Mouse (Mus musculus) forebrain, embryonic 13.5 days (tissue): ENCODE results near the gene Cep135. TPM values are rescaled to one million over a fixed set of nuclear protein-coding genes. Genes with fewer than 3 reads are reported as not detected.

Experiments
- ATAC-seq: fragments of 200-750 bp; cut with Nextera tagmentation; 2 replicates; pipeline ENCODE4 v1.8.0; 2017
- H3K27ac ChIP-seq: fragments of 300-500 bp; sonication (generic); 2 replicates; pipeline ENCODE4 v1.5.1; 2015; ENCODE audit warnings: inconsistent platforms, mild to moderate bottlenecking, moderate library complexity
- H3K27me3 ChIP-seq: fragments of 300-500 bp; sonication (generic); 2 replicates; pipeline ENCODE4 v1.6.1; 2015; ENCODE audit warnings: mild to moderate bottlenecking, inconsistent platforms
- H3K36me3 ChIP-seq: fragments of 300-500 bp; sonication (generic); 2 replicates; pipeline ENCODE4 v1.6.1; 2015; ENCODE audit warnings: mild to moderate bottlenecking, inconsistent platforms; ENCODE audit not compliant: poor library complexity, severe bottlenecking
- H3K4me1 ChIP-seq: fragments of 300-500 bp; sonication (generic); 2 replicates; pipeline ENCODE4 v1.6.1; 2015; ENCODE audit warnings: inconsistent platforms
- H3K4me2 ChIP-seq: fragments of 300-500 bp; sonication (generic); 2 replicates; pipeline ENCODE4 v1.6.1; 2015; ENCODE audit warnings: inconsistent platforms, mild to moderate bottlenecking, moderate library complexity
- H3K4me3 ChIP-seq: fragments of 300-500 bp; sonication (generic); 2 replicates; pipeline ENCODE4 v1.5.1; 2015; ENCODE audit warnings: mild to moderate bottlenecking, inconsistent platforms
- H3K9ac ChIP-seq: fragments of 300-500 bp; sonication (generic); 2 replicates; pipeline ENCODE4 v1.6.1; 2015; ENCODE audit warnings: mild to moderate bottlenecking, inconsistent platforms
- H3K9me3 ChIP-seq: fragments of 300-500 bp; sonication (generic); replicated peaks from 2 replicates; pipeline ENCODE4 v1.6.1; 2016; ENCODE audit warnings: inconsistent platforms
- WGBS: fragments of 180-500 bp; shearing (Covaris S2); methylation state at CpG from one replicate; pipeline ENCODE4 v1.1.7; 2015; 5-methylcytosine and 5-hydroxymethylcytosine counted together
- polyA plus RNA-seq: library from polyadenylated mRNA; unstranded; fragments of >200 nt; fragmentation: Nextera tagmentation; extraction: Ambion mirVana; gene quantifications from 2 replicates; pipeline ENCODE4 v1.2.1, GENCODE M21; 2015

Gene Cep135
- polyA plus RNA-seq, 1 experiment from 2014 or later: 7.2 TPM

GRCm38 (mm10) chr5:76649897-76650296 lies 61.4 kb downstream of the Cep135 start:
- no peaks in the 10 kb centered on the region for H3K9me3 ChIP-seq
- WGBS: 77% methylated on average over 4 of the region's 4 CpGs
- no peaks in the 10 kb centered on the region for H3K27me3 ChIP-seq
- peaks cover 3% of the 10 kb centered on the region; the same call in 1 of the 2 replicates for H3K4me1 ChIP-seq
- peaks cover 12% of the 10 kb centered on the region for H3K36me3 ChIP-seq
- no peak overlapping the region for H3K4me2 ChIP-seq
- H3K4me3 ChIP-seq: no peak overlapping the region
- no peak overlapping the region for H3K27ac ChIP-seq
- H3K9ac ChIP-seq: no peak overlapping the region
- ATAC-seq: no peak

- ATAC-seq: peak; percentile 63
- Histone ChIP-seq H3K4me1 (peaks cover 3% of the 10 kb centered on the region; the same call in 1 of the 2 replicates), H3K4me3 (no peak overlapping the region), H3K27ac (no peak overlapping the region), H3K9ac (no peak overlapping the region), H3K27me3 (no peaks in the 10 kb centered on the region), H3K4me2 (no peak overlapping the region), H3K36me3 (peaks cover 8% of the 10 kb centered on the region), H3K9me3 (no peaks in the 10 kb centered on the region)
- WGBS: 51% methylated on average over 5 of the region's 5 CpGs
Measured at GRCm38 (mm10) chr5:76651151-76651725, 62.7 kb downstream of the Cep135 start.

GRCm38 (mm10) chr5:76656212-76656611 lies 67.7 kb downstream of the Cep135 start, which contains the start of gene C530008M17Rik:
C530008M17Rik (plus strand) TSS chr5:76656512.
- Histone ChIP-seq H3K27ac (peak within 1 kb of the TSS; percentile 97), H3K9ac (peak within 1 kb of the TSS; percentile 100), H3K4me1 (peaks cover 29% of the 10 kb centered on the region), H3K4me2 (peak within 1 kb of the TSS; percentile 78), H3K27me3 (no peaks in the 10 kb centered on the region), H3K4me3 (peak within 1 kb of the TSS; percentile 93), H3K9me3 (no peaks in the 10 kb centered on the region), H3K36me3 (no peaks in the 10 kb centered on the region)
- ATAC-seq: no peak
- WGBS: 87% methylated on average over 2 of the region's 2 CpGs

GRCm38 (mm10) chr5:76657245-76658083 lies 69.0 kb downstream of the Cep135 start:
- H3K4me2 ChIP-seq: peak overlapping the region; percentile 78
- 1% methylated on average over 71 of the region's 80 CpGs for WGBS
- H3K4me1 ChIP-seq: peaks cover 34% of the 10 kb centered on the region
- ATAC-seq: peak; percentile 94
- no peaks in the 10 kb centered on the region for H3K9me3 ChIP-seq
- peak overlapping the region; percentile 100 for H3K9ac ChIP-seq
- no peaks in the 10 kb centered on the region for H3K27me3 ChIP-seq
- H3K36me3 ChIP-seq: no peaks in the 10 kb centered on the region
- peak overlapping the region; percentile 93 for H3K4me3 ChIP-seq
- H3K27ac ChIP-seq: peak overlapping the region; percentile 97

GRCm38 (mm10) chr5:76658084-76658934 lies 69.8 kb downstream of the Cep135 start:
- H3K27me3 ChIP-seq: no peaks in the 10 kb centered on the region
- peak overlapping the region; percentile 78 for H3K4me2 ChIP-seq
- H3K4me3 ChIP-seq: peak overlapping the region; percentile 93
- peak; percentile 77 for ATAC-seq
- H3K9me3 ChIP-seq: no peaks in the 10 kb centered on the region
- peak overlapping the region; percentile 100 for H3K9ac ChIP-seq
- WGBS: under 1% methylated on average over 37 of the region's 38 CpGs
- H3K4me1 ChIP-seq: peaks cover 34% of the 10 kb centered on the region
- H3K27ac ChIP-seq: peak overlapping the region; percentile 97
- no peaks in the 10 kb centered on the region for H3K36me3 ChIP-seq

GRCm38 (mm10) chr5:76659958-76660635 lies 71.6 kb downstream of the Cep135 start:
- H3K4me3 ChIP-seq: no peak overlapping the region
- H3K36me3 ChIP-seq: no peaks in the 10 kb centered on the region
- H3K9me3 ChIP-seq: no peaks in the 10 kb centered on the region
- H3K4me2 ChIP-seq: peak overlapping the region; percentile 78
- no peaks in the 10 kb centered on the region for H3K27me3 ChIP-seq
- ATAC-seq: no peak
- H3K4me1 ChIP-seq: peaks cover 46% of the 10 kb centered on the region
- H3K9ac ChIP-seq: no peak overlapping the region
- WGBS: 81% methylated on average over 8 of the region's 8 CpGs
- H3K27ac ChIP-seq: 0 out of 2 replicates have a peak overlapping the region, but pooled peaks have one; percentile 44

- Histone ChIP-seq H3K27ac (no peak overlapping the region), H3K9ac (no peak overlapping the region), H3K4me2 (peak overlapping the region; percentile 4; the same call in 1 of the 2 replicates), H3K9me3 (no peaks in the 10 kb centered on the region), H3K4me3 (no peak overlapping the region), H3K27me3 (no peaks in the 10 kb centered on the region), H3K36me3 (no peaks in the 10 kb centered on the region), H3K4me1 (peaks cover 57% of the 10 kb centered on the region)
- ATAC-seq: no peak
- WGBS: 86% methylated on average over 4 of the region's 4 CpGs
Measured at GRCm38 (mm10) chr5:76661310-76661709, 72.8 kb downstream of the Cep135 start.

GRCm38 (mm10) chr5:76664936-76665335 lies 76.4 kb downstream of the Cep135 start:
- WGBS: 73% methylated on average over 7 of the region's 7 CpGs
- H3K4me3 ChIP-seq: no peak overlapping the region
- no peak overlapping the region for H3K9ac ChIP-seq
- H3K9me3 ChIP-seq: no peaks in the 10 kb centered on the region
- 0 out of 2 replicates have a peak, but pooled peaks cover 8% of the 10 kb centered on the region for H3K36me3 ChIP-seq
- H3K27me3 ChIP-seq: no peaks in the 10 kb centered on the region
- H3K4me1 ChIP-seq: peaks cover 56% of the 10 kb centered on the region
- no peak overlapping the region for H3K4me2 ChIP-seq
- ATAC-seq: no peak
- H3K27ac ChIP-seq: peak overlapping the region; percentile 59

- H3K4me2 ChIP-seq: peak overlapping the region; percentile 20
- peak; percentile 81; the same call in 1 of the 2 replicates for ATAC-seq
- 14% methylated on average over 7 of the region's 7 CpGs for WGBS
- no peaks in the 10 kb centered on the region for H3K27me3 ChIP-seq
- no peak overlapping the region for H3K4me3 ChIP-seq
- H3K4me1 ChIP-seq: peaks cover 52% of the 10 kb centered on the region
- no peaks in the 10 kb centered on the region for H3K9me3 ChIP-seq
- H3K27ac ChIP-seq: peak overlapping the region; percentile 71
- H3K36me3 ChIP-seq: 0 out of 2 replicates have a peak, but pooled peaks cover 8% of the 10 kb centered on the region
- H3K9ac ChIP-seq: no peak overlapping the region
Measured at GRCm38 (mm10) chr5:76665421-76665820, 76.9 kb downstream of the Cep135 start.

GRCm38 (mm10) chr5:76666026-76666756 lies 77.7 kb downstream of the Cep135 start:
- H3K36me3 ChIP-seq: 0 out of 2 replicates have a peak, but pooled peaks cover 11% of the 10 kb centered on the region
- 73% methylated on average over 6 of the region's 6 CpGs for WGBS
- no peaks in the 10 kb centered on the region for H3K9me3 ChIP-seq
- ATAC-seq: no peak
- no peak overlapping the region for H3K9ac ChIP-seq
- peak overlapping the region; percentile 6 for H3K27ac ChIP-seq
- H3K4me2 ChIP-seq: no peak overlapping the region
- H3K27me3 ChIP-seq: no peaks in the 10 kb centered on the region
- peaks cover 44% of the 10 kb centered on the region for H3K4me1 ChIP-seq
- no peak overlapping the region for H3K4me3 ChIP-seq

GRCm38 (mm10) chr5:76668118-76668517 lies 79.6 kb downstream of the Cep135 start:
- Histone ChIP-seq H3K4me3 (no peak overlapping the region), H3K36me3 (0 out of 2 replicates have a peak, but pooled peaks cover 18% of the 10 kb centered on the region), H3K4me2 (no peak overlapping the region), H3K27ac (no peak overlapping the region), H3K4me1 (peaks cover 39% of the 10 kb centered on the region), H3K27me3 (no peaks in the 10 kb centered on the region), H3K9ac (no peak overlapping the region), H3K9me3 (no peaks in the 10 kb centered on the region)
- 62% methylated on average over 5 of the region's 5 CpGs for WGBS
- no peak for ATAC-seq
